Mouse (Mus musculus) thymus, adult 2 months (tissue): ENCODE results near the gene Coq8a. TPM values are rescaled to one million over a fixed set of nuclear protein-coding genes. Genes with fewer than 3 reads are reported as not detected.

Experiments used
- DNase-seq: peaks from one replicate; pipeline ENCODE4 v3.0.0; 2021
- H3K27ac ChIP-seq: fragments of 200-500 bp; 2 replicates; pipeline ENCODE4 v1.5.1; 2012; ENCODE audit warnings: low read length, control low read depth; ENCODE audit not compliant: control insufficient read depth, insufficient read depth
- H3K27me3 ChIP-seq: fragments of 200-500 bp; 2 replicates; pipeline ENCODE4 v1.6.1; 2012; ENCODE audit warnings: mild to moderate bottlenecking, low read length, moderate library complexity, mixed read lengths; ENCODE audit not compliant: control insufficient read depth, insufficient read depth
- H3K36me3 ChIP-seq: fragments of 200-500 bp; 2 replicates; pipeline ENCODE4 v1.6.1; 2012; ENCODE audit warnings: mild to moderate bottlenecking, low read length, moderate library complexity; ENCODE audit not compliant: control insufficient read depth, insufficient read depth
- H3K4me1 ChIP-seq: fragments of 200-500 bp; replicated peaks from 2 replicates; pipeline ENCODE4 v1.6.1; 2012; ENCODE audit warnings: low read length; ENCODE audit not compliant: control insufficient read depth, insufficient read depth
- H3K4me3 ChIP-seq: fragments of 200-500 bp; 2 replicates; pipeline ENCODE4 v1.5.1; 2012; ENCODE audit warnings: mild to moderate bottlenecking, low read length, control low read depth, moderate library complexity; ENCODE audit not compliant: control insufficient read depth, insufficient read depth
- CTCF ChIP-seq: fragments of 200-500 bp; IDR thresholded peaks from 2 replicates; pipeline ENCODE4 v1.5.1; 2012; ENCODE audit warnings: mild to moderate bottlenecking, control low read depth, low read length, moderate library complexity, borderline replicate concordance; ENCODE audit not compliant: control insufficient read depth, poor library complexity, insufficient read depth; ENCODE audit errors: extremely low read depth
- POLR2A ChIP-seq: fragments of 200-500 bp; IDR thresholded peaks from 2 replicates; pipeline ENCODE4 v1.6.1; 2012; ENCODE audit warnings: mild to moderate bottlenecking, low read length, control low read depth, moderate library complexity; ENCODE audit not compliant: control insufficient read depth, poor library complexity, insufficient read depth; ENCODE audit errors: extremely low read depth
- WGBS: fragments of 180-500 bp; shearing (Covaris S2); methylation state at CpG from one replicate; pipeline ENCODE4 v1.1.7; 2018; 5-methylcytosine and 5-hydroxymethylcytosine counted together
- polyA plus RNA-seq: library from polyadenylated mRNA; depleted of rRNA; stranded (reverse); fragments of >200 nt; gene quantifications from 2 replicates; pipeline ENCODE4 v1.2.3, GENCODE M21; 2012

Gene Coq8a
- polyA plus RNA-seq, 1 experiment, result 51.0 TPM

DNA sequence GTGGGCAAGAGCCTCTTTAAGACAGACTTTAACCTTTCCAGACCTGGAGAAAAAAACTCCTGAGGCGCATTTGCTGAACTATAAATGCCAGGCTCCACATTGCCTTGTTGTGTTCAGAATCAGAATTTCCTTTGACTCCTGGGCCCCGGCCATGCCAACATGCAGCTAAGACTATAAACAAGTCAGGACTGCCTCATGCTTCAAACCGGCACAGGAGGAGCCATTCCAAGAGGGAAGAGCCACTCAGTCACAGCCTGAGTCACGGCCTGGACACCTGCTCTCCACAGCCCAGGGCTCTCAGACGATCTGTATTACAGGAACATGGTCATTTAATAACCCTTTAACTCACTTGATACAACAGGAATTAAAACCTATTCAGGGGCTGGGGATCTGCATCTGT is 1.3 kb upstream of the Coq8a start:
- Histone ChIP-seq H3K4me3 (no peak overlapping the region), H3K27me3 (no peaks in the 10 kb centered on the region), H3K4me1 (peaks cover 5% of the 10 kb centered on the region; the same call in 1 of the 2 replicates), H3K36me3 (no peaks in the 10 kb centered on the region), H3K27ac (no peak overlapping the region)
- WGBS, result 94% methylated on average over 5 of the region's 5 CpGs
- no peak for DNase-seq
- no peak for TF ChIP-seq CTCF
- no peak for TF ChIP-seq POLR2A

DNA sequence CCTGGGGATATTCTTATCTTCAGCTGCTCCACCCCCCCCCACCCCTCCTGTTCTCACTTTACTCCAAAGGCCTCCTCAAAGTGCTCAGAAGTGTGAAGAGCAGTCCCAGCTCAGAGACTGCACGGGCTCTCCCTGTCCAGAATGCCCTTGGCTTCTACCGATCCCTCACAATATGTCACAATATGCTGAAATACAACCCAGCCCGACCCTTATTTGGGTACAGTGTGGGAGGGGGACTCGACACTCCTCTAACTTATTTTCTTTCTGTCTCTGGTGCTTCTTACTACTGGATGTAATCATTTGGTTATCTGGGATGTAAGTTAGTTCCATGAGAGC is 281 bp upstream of the Coq8a start:
- no peaks in the 10 kb centered on the region for H3K27me3 ChIP-seq
- WGBS, result 60% methylated on average over 4 of the region's 4 CpGs
- TF ChIP-seq CTCF (no peak), POLR2A (no peak)
- DNase-seq, result no peak
- H3K4me3 ChIP-seq, result no peak overlapping the region
- H3K27ac ChIP-seq, result no peak overlapping the region
- no peaks in the 10 kb centered on the region for H3K36me3 ChIP-seq
- H3K4me1 ChIP-seq, result peaks cover 11% of the 10 kb centered on the region

DNA sequence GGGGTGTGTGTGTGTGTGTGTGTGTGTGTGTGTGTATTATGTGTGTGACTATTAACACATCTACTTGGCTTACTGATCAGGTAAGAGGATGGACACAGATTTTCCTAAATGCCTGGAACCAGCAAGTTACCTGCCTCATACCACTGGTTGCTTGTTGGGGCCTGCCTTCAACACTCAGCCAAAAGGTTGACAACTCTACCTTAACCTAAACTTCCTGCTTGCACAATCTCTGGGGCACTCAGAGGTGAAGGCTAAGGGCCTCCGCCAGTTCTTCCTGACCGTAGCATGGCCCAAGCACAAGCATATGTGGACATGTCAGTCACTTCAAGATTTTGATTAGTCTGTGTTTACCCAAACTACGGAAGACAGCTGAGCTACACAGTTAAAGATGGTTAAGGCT is 1.4 kb downstream of the Coq8a start:
- 92% methylated on average over 3 of the region's 3 CpGs for WGBS
- Histone ChIP-seq H3K27me3 (no peaks in the 10 kb centered on the region), H3K27ac (no peak overlapping the region), H3K4me3 (no peak overlapping the region), H3K36me3 (no peaks in the 10 kb centered on the region), H3K4me1 (peaks cover 11% of the 10 kb centered on the region)
- no peak for DNase-seq
- TF ChIP-seq POLR2A, result no peak
- no peak for TF ChIP-seq CTCF

DNA sequence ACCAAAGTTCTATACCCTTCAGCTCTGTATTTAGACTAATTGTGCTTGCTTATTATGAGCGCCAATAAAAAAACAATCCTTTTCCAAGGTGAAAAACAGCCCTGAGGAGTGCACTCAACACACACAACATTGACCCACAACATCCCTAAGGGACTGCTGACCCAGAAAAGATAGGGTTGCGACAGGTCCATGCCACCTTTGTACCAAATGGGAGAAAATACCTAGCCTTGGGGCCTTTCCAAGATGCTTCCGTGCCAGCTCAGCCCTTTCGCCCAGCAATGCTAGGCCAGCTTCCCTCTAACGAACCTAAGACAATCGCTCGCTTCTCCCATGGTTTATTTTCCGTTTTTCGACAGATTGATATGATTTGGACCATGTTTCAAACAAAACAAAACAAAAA is 2.9 kb downstream of the Coq8a start:
- 94% methylated on average over 9 of the region's 9 CpGs for WGBS
- no peak overlapping the region for H3K27ac ChIP-seq
- H3K4me1 ChIP-seq, result peaks cover 16% of the 10 kb centered on the region
- TF ChIP-seq CTCF (no peak), POLR2A (no peak)
- no peaks in the 10 kb centered on the region for H3K36me3 ChIP-seq
- H3K27me3 ChIP-seq, result no peaks in the 10 kb centered on the region
- no peak overlapping the region for H3K4me3 ChIP-seq
- no peak for DNase-seq

DNA sequence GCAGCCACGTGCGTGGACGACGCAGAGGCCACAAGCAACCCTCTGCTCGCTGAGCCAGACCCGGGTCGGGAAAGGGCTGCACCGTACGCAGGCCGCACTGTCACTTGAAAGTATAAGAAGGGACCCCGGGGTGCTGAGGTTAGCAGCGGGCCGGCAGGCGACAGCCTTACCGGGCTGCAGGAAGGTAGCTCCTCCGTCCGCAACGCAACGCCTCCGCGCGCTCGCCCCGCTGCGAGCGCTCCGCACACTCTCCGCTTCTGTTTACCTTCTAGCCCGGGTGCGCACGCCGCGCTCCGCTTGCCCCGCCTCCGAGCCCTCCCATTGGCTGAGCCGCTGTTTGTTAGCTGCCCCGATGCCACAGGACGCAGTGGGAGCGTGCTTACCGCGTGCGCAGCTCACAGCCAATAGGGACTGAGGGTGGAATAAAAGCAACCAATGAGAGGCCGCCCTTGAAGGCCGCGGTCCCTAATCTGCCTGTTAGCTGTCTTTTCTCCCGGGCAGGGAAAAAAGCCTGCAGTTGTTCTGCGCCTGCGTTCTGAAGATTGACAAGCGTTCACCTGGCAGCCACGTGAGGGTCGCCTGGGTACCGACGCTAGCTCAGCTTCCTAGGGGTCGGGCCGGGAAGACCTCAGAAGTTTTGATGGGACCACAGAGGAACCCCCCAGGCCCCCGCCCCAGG is 3.6 kb downstream of the Coq8a start:
- peak; percentile 98 for DNase-seq
- Histone ChIP-seq H3K36me3 (no peaks in the 10 kb centered on the region), H3K4me1 (peaks cover 16% of the 10 kb centered on the region), H3K4me3 (peak overlapping the region; percentile 70), H3K27ac (no peak overlapping the region), H3K27me3 (no peaks in the 10 kb centered on the region)
- TF ChIP-seq POLR2A (peak; percentile 94), CTCF (no peak)
- 1% methylated on average over 57 of the region's 57 CpGs for WGBS

DNA sequence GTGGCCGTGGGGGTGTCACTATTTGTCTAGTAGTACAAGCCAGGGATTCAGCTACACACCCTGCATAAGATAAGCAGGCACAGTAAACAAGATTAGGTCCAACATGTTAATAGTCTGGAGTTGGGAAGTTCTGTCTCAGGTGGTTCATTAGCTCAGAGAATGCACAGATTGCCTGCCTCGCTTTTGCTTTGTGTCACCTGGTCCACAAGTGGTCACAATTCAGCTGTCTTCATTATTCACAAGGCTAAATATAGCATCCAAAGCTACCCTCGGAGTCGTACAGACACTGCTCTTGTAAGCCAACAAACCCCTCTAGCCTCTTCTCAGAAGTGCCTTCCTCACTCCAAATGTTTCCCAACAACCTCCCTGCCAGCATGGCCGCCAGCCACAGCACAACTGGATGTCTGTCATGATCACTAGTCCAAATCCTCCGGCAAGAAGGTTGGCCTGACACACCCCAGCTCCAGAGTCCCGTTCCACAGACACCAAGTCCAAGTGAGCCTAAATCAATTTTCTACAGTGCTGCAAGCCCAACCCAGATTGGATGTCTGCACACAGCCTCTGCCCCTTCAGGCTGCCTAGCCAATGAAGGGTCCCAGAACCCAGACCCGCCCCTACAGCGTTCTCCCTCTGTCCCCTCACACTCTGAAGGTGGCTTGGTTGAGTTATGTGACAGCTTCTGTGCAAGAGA is 4.5 kb downstream of the Coq8a start:
- H3K4me3 ChIP-seq, result peak overlapping the region; percentile 70

DNA sequence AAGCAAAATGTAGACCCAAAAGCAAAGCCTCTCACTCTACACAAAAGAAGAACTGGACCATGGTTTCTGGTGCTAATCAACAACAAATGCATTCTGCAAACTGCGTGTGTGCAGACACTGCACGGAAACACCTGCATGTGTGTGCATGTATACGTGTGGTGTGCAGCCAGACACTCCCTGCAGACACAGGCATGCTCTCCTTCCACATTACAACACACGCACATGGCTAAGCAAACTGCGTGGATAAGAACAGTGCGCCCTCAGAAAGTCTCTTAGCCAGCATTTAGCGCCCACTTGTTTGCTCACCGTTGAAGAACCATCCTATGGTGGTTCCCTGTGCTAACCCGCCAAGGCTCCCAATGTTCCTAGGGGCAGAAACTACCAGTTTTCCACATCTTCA is 5.4 kb downstream of the Coq8a start:
- Histone ChIP-seq H3K36me3 (no peaks in the 10 kb centered on the region), H3K27me3 (no peaks in the 10 kb centered on the region), H3K27ac (no peak overlapping the region), H3K4me3 (no peak overlapping the region), H3K4me1 (peaks cover 16% of the 10 kb centered on the region)
- DNase-seq, result no peak
- TF ChIP-seq POLR2A, result no peak
- TF ChIP-seq CTCF, result no peak
- 95% methylated on average over 9 of the region's 9 CpGs for WGBS

More for the DNA sequence above, 4.5 kb downstream of the Coq8a start:
- no peak for TF ChIP-seq POLR2A
- TF ChIP-seq CTCF, result no peak
- DNase-seq, result peak; percentile 42
- Histone ChIP-seq H3K27me3 (no peaks in the 10 kb centered on the region), H3K4me1 (peaks cover 16% of the 10 kb centered on the region), H3K27ac (no peak overlapping the region), H3K36me3 (no peaks in the 10 kb centered on the region)
- WGBS, result 38% methylated on average over 9 of the region's 9 CpGs
